Mouse (Mus musculus) testis, postnatal 10 days (tissue): ENCODE results near the gene I0C0044D17Rik.
"Not testable (repeated sequence)": the region's sequence is repeated elsewhere in the genome, so short reads cannot be mapped to it uniquely, and the experiment has no call there.

Source experiments
- DNase-seq: peaks from one replicate; pipeline ENCODE4 v3.0.0; 2021; ENCODE audit warnings: low spot score

The I0C0044D17Rik gene

DNA sequence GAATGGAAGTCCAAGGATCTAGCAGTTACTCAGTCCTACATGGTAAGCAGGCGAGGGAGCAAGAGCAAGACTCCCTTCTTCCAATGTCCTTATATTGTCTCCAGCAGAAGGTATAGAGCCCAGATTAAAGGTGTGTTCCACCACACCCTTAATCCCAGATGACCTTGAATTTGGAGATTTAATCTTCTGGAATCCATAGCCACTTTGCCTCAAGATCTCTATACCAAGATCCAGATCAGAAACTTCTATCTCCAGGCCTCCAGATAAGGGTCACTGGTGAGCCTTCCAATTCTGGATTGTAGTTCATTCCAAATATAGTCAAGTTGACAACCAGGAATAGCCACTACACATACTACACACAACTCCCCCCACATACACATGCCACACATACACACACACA, at the start of gene I0C0044D17Rik:
Gene I0C0044D17Rik (minus strand): TSS at position 101 of the 400 bp plus-strand sequence.
- DNase-seq = not testable (repeated sequence)

DNA sequence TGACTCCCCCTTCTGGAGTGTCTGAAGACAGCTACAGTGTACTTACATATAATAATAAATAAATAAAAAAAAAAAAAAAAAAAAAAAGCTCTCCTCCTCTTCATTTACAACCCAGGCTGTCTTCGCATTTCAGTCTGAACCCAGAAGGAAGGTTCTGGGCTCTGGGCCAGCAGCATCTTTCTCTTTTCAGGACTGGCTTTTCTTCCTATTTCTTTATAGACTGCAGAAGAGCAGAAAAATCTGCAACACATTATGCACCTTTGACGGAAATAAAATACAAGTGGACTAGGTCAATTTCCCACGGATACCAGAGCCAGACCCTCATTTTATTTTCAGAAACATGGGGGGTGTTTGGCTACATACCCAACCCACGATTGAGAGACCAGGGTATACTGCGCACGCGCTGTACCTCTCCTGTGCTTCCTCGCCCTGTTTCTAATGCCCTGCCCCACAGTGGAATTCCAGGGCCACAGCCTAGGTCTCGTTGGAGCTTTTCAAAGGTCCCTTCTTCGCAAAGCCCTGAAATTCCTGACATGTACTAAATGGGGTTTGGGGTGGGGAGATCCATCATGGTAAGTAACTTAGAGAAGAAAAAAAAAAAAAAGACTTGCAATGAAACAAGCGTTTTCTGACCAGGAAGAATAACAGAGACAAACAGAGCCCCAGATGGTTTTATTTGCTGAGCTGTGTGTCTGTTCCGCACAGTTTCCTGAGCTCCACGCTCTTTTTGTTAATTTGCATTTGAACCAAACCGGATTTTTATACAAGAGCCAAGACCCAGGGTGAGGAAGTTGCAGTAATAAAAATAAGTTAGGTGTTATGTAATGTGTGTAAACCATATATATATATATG, 42.0 kb upstream of the I0C0044D17Rik start:
- DNase-seq = no peak

DNA sequence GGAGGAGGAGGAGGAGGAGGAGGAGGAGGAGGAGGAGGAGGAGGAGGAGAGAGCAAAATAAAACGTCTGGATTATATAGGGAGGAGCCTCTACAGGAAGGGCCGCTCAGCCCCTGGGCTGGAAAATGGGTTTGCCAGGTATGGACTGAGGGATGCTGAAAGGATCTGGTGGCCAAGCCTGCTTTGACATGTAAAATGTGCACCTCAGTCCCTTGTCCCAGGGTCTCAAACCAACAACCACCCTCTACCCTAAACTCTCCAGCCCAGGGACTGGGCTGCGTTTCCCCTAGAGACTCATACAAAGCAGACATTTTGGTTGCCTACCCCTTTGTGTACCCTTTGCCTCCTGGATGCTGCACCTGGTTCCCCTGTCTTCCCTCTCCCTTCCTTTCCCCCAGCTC, 40.9 kb upstream of the I0C0044D17Rik start:
- DNase-seq = no peak

DNA sequence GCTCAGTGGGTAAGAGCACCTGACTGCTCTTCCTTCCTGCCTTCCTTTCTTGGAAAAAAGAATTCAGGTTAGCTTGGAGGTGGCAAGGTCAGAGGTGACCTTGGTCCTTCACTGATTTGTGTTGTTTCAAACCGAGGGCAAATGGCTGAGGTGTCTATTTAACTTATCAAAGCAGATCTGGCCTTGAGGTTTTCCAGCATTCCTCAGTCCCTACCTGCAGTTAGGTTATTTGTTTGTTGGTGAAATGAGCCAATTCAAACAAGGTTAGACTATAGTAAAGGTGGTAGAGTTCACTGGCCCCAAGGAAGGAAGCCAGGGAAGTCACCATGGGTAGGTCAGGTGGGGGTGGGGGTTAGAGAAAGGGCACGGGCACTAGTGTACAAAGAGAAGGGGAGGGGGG, 40.5 kb upstream of the I0C0044D17Rik start:
- no peak for DNase-seq

DNA sequence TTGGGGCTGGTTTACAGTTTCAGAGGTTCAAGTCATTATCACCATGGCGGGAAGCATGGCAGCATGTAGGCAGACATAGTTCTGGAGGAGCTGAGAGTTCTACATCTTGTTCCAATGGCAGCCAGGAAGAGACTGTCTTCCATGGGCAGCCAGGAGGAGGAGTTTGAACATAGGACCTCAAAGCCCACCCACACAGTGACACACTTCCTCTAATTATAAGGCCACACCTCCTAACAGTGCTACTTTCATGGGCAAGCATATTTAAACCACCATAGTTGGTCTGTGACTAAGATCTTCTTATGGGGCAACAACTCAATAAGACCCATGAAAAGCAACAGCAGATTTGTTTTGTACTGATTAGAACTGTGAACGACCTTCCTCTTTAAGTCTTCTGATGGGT, 39.8 kb upstream of the I0C0044D17Rik start:
- DNase-seq = no peak

DNA sequence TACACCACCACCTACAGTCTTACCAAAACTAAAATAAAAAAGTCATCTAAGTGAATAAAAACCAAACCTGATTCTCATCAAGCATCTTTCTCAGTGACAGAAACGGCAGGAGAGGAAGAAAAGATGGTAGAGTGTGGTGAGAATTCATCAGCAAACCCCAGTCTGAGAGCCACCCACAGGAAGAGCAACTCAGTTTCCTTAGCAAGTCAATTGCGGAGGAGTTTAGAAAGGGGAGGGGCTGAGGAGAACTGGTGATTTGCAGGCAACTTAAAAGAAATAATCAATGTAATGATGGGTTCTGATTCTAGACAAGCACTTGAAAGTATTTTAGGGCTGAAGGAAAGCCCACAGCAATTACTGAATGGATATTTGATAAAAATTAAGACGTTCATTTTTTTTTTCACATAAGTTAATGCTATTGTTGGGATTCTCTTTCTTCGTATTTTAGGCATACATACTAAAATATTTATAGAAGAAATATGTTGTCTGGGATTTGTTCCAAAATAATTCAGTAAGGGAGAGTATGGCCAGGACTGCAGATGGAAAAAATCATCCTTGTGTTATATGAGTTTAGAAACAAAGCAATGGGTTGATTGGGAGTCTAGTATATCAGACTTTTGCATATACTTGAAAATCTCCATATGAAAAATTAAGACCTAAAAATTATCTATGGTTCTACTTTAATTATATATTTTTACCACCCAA, 34.7 kb upstream of the I0C0044D17Rik start:
- no peak for DNase-seq

DNA sequence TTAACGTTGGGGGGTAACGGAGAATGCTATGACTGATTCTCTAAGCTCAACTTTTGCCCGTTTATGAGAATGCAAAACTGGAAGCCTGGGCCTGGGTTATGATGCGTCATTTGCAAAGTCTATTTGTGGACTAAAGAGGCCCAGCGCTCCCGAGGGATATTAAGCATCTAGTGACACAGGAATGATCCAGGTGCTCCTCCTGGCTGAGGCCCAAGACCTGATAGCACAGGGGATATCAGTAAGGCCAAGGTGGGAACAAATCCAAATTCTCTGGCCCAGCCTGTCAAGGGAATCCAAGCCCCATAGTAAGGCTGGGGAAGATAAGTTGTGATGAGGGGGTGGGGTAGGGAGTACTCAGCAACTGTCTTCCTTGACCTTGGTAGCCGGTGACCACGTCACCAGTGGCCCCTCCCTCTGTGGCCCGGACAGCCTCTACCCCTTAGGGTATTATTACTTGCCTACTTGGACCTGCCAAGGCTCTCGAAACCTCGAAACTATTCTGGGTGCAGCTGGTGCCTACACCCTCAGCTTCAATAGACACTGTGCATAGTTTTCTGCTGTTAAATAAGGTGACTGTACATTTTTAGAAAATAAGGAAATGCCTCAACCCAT, 33.5 kb upstream of the I0C0044D17Rik start:
- no peak for DNase-seq

DNA sequence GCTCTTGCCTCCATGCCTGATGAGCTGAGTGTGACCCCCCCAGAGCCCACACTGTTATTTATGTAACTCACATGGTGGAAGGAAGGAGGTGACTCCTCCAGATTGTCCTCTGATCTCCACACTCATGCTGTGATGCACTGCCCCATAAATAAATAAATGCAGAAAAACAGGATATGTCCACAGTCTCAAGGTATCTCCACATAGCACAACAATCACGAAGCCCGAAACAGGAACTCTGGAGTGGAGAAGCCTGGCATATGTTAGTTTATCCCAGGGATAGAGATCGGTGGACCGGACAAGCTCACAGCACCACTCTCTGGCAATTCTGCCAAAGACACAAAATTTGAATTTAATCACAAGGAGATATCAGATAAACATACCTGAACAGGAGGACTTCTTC, 30.3 kb upstream of the I0C0044D17Rik start:
- DNase-seq = no peak

DNA sequence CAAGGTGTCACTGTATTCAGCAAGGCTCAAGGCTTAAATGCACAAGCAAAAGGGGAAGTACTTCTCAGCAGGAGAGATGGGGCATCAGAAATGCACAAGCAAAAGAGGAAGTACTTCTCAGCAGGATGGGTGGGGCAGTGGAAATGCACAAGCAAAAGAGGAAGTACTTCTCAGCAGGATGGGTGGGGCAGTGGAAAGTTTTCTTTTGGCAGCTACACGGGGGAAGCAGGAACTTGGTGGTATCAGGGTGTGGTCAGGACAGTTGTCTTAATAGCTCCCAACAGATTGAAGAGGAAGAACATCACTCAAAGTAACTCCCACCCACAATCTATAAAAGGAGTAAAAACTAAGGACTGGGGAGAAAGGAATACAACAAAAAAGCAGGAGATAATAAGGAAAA, 26.8 kb upstream of the I0C0044D17Rik start:
- not testable (repeated sequence) for DNase-seq

DNA sequence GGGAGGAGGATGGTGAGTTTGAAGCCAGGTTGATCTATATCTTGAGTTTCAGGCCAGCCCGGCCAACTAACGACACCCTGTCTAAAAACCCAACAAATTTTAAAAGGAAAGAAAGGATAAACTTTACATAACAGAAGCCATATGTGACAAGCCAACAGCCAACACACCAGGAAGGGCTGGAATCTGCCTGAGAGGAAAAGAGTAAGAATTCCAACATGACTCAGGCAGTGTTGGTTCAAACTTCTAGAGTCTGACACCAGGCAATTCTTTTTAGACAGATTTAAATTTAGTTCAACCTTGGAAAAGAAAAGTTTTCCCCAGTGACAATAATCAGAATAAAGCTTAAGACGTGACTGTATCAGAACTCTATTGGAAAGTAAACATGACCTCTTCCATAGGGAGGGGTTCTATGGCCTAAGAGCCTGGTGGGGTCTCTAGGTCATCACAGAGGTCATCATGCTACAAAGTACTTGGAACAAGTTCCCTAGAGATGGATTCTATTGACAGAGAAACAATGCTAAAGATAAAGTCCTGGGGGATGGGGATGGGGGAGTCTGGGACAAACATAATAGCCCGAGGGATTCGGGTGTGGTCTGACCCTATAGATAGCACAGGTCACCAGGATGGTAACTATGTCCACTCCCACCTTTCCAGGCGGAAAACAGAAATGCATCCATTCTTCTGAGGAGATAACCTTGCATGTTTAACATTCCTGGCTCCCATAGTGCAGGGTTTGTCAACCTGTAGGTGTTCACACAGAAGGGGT, 23.7 kb upstream of the I0C0044D17Rik start:
- DNase-seq = no peak

DNA sequence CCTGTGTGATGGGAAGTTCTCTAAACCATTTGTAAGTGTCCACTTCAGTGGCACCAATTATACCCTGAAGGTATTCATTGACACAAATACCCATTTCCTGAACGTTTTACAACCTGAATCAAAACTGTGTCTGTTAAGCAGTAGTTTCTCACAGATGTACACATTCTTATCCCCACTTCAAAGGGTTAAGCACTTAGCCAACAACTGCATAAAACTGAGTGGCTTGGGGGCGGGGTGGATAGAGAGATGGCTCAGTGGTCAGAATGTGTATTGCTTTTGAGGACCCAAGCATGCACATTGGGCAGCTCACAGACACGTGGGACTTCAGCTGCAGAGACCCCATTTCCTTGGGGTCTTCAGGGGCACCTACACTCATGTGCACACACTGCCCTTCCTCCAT, 22.8 kb upstream of the I0C0044D17Rik start:
- no peak for DNase-seq

DNA sequence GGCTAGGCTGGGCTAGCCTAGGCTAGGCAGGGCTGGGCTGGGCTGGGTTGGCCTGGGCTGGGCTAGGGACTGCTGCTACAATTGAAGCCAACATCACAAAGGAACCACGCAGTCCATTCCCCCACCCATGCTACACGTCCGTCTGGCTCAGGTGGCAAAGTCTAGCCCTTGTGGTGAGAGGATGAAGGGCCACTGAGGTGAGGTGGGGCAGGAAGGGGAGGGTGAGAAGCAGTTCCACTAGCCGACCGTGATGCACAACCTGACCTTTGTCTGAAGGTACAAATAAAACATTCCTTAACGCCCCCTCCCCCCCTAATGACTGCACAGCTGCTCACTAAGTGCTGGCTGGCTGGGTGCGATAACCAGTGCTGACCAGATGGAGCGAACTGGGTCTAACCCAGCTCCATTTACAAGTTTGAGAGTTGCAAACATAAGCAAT, 22.1 kb upstream of the I0C0044D17Rik start:
- no peak for DNase-seq

DNA sequence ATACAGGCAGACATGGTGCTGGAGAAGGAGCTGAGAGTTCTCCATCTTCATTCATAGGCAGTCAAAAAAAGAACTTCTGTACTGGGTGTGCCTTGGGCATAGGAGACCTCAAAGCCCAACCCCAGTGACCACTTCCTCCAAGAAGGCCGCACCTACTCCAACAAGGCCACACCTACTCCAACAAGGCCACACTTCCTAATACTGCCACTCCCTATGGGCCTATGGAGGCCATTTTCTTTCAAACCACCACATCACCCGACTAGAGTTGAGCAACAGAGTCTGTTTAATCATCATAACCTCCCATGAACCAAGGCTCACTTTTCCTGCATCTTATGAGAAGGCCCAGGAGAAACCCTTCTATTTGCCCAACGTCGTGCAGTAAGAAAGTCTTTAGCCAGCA, 21.6 kb upstream of the I0C0044D17Rik start:
- DNase-seq = no peak

DNA sequence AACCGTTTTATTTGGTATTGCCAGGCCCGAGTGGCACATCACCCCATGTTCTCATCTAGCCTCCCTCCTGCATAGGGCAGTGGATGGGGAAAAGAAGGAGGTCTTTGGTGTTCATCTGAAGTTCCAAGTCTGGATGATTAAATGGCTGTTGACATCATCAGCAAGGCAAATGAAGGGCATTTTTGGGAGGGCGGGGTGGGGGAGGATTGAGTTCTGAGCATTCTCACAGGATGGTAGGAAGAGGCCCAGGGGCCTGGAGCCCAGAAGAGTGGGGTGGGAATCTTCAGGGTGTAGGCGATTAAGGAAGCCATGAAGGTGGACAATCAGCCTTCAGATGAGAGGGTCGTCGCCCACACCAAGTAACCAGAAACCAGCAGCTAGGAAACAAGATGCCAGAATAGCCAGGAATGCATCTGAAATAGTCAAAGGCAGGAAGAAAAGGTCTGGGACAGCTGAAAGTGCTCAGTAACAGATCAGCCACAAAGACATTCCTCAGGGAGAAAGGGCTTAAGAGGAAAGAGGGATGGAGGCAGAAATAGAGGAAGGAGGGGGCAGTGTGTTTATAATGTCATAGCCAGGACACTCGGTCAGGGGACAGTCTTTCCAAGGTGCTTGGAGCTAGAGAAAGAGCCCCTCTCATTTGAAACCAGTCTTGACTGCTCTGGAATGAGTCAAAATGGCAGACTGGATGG, 20.4 kb upstream of the I0C0044D17Rik start:
- DNase-seq = no peak

DNA sequence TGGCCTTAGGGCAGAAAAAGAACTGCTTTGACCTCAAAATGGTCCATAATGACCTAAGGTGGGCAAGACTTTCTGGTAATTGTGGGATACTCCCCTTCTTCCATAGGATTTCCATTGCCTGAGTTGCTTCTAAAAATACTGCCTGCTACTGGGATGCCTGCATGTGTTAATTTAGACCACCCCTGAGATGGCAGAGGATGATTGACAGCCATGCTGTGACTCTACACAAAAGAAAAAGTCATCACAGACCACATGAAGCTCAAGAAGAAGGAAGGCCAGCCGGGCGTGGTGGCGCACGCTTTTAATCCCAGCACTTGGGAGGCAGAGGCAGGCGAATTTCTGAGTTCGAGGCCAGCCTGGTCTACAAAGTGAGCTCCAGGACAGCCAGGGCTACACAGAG, 17.6 kb upstream of the I0C0044D17Rik start:
- not testable (repeated sequence) for DNase-seq

DNA sequence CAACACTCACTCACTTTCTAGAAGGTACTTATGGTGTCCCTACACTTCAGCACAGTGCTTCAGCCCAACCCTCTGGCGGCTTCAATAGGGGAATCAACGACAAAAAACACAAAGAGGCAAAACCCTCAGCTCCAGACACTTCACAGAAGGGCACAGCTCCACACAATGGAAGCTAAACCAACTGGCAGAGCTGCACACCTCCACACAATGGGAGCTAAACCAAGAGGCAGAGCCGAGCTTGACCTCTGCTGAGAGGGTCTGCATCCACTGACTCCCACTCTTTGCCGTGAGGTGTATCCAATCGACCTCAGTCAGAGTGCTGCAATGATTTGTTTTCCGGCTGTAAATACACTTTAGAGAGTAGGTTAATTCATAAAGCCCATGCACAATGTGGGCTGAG, 16.9 kb upstream of the I0C0044D17Rik start:
- DNase-seq = no peak

DNA sequence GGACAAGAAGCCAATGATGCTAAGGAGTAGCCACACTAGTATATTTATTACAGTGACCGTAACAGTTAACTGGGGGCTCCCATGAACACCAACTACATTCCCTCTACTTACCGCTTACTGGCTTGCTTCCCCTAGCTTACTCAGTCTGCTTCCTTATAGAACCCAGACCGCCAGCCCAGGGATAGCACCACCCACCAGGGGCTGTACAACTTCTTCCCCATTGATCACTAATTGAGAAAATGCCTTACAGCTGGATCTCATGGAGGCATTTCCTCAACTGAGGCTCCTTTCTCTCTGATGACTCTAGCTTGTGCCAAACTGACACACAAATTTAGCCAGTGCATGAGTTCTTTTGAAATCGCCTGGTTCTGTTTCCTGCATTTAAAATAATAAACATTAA, 15.3 kb upstream of the I0C0044D17Rik start:
- no peak for DNase-seq

DNA sequence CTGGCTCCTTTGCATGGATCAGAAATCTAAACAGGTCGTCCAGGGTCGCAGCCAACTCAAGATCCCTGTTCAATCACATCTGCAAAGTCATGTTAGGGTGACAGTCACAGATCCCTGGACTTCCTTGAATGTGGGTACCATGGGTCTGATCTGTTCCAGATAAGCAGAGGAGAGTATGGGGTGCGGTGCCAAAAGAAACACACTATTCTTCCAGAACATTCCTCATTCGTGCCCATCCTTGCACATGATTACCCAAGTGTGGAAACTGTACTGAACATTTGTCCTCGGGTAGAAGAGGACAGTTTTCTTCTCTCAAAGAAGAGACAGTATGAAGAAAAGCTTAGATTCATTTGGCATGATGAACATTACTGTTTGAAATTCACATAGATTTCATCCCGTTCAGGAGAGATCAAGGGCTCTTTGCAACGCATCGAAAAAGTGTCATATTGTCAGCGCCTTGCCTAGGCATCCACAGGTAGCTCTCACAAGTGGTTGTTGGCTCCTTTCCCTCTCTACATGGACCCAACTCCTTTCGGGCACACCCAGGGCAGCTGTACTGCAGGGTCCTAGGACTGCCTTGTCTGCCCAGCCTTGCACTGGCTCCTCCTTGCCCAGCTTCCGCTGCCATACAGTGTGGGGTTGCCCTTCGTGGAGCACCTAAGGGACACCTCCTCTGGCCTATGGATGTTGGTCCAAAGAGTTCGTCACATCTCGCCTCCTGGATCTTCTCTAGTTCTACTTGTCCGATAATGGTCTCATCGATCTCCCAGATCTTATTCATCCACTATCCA, 14.3 kb upstream of the I0C0044D17Rik start:
- no peak for DNase-seq

DNA sequence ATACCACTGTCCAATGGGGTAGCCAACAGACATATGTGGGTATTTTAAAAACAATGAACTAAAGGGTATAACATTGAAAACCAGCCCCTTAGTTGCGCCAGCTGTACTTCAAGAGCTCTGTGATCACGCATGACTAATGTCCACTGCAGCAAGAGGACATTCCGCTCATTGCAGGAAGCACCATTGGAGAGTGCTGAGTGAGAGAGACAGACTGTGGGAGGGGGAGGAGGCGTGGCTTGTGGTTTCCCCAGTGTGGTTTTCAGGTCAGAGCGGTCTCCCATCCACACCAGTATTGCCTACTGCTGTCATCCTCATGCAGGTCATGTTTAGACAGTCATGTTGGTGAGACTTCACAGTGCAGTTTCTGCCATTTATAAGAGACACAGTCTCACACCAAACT, 12.9 kb upstream of the I0C0044D17Rik start:
- DNase-seq = no peak

DNA sequence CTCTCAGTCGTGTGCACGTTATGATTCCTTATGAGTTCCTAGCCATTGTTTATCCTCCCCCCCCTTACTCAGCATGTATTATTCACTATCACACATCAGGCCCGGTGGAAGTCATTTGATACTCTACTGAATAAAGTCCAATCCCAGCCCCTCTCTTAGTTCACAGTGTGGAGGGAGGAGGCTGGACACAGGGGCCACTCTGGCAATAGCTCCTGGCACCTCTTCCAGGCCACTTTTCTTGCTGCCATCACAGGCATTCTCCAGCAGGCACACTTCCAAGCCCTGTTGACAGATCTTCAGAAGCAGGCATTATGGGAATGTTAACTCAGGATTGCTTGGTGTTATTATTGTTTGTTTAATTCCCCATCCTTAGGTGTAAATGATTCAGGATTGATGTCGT, 11.1 kb upstream of the I0C0044D17Rik start:
- no peak for DNase-seq

DNA sequence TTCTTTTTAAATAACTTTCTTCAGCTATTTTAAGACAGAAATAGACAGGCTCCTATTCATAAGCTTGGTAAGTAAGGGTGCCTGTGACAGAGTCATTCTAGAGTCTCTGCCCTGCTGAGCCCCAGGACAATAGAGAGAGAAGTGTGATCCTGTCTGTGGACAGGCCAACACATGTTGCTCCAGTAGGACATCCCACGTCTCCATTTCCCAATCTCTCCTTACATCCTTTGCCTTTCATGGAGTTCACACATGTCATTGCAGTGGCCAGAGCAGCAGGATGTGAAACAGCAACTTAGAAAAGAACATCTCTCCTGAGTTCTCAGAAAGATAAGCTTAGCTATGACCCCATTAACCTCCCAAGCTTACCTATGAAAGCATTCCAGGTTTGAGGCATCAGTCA, 8.1 kb upstream of the I0C0044D17Rik start:
- no peak for DNase-seq
